8 mouse cellular contexts compared by ENCODE assay signal in the genomic region with DNA sequence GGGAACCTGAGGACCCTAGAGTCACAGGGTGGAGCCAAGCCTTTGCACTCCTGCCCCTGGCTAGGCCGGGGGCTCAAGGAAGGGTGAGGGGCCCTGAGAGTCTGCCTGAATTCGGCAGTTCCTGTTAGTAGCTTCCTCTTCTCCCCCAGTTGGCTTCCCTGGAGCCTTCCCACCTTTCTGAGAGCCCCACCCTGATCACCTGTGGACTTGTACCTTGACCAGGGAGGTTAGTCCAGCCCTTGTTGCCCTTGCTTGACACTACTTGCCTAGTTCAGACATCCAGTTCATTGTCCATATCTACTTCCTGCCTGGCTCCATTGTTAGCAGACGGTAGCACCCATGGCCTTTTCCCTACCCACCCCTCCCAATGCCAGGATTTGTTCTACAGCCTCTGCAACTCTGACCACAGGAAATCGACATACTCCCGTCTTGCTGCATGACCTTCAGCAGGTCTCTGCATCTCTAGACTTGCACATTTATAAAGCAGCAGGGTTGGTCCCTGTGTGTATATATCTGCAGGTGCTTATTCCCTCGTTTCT. TPM values are rescaled to one million over a fixed set of nuclear protein-coding genes. Genes with fewer than 3 reads are reported as not detected.
DNase-seq lines count a peak whose midpoint lies in the region; ATAC-seq lines count a peak whose summit lies in the region.

No protein-coding gene starts in this region.

- no peaks in the 10 kb centered on the region for H3K9me3 ChIP-seq in heart, embryonic 12.5 days (replicated peaks)
- no peaks in the 10 kb centered on the region for H3K9me3 ChIP-seq in forebrain, embryonic 14.5 days (replicated peaks; ENCODE audit: control insufficient read depth, low read length)
- H3K9me3 ChIP-seq in liver, embryonic 13.5 days (replicated peaks), result no peaks in the 10 kb centered on the region

- ATAC-seq in heart, embryonic 12.5 days (ENCODE audit: insufficient number of reproducible peaks, low FRiP score), result no peak
- ATAC-seq in forebrain, embryonic 14.5 days, result no peak
- ATAC-seq in liver, embryonic 13.5 days (ENCODE audit: low read depth), result no peak
- ATAC-seq in erythroblast, adult 5-6 weeks (replicated peaks; ENCODE audit: low FRiP score, poor library complexity, severe bottlenecking), result no peak

- peaks cover 43% of the 10 kb centered on the region for H3K36me3 ChIP-seq in heart, embryonic 12.5 days
- peaks cover 45% of the 10 kb centered on the region for H3K36me3 ChIP-seq in forebrain, embryonic 14.5 days (ENCODE audit: control insufficient read depth, insufficient read depth, low read length)
- peaks cover 36% of the 10 kb centered on the region for H3K36me3 ChIP-seq in liver, embryonic 13.5 days

- peak overlapping the region; percentile 96 for H3K27ac ChIP-seq in heart, embryonic 12.5 days (ENCODE audit: poor library complexity, severe bottlenecking)
- peak overlapping the region; percentile 39; the same call in 1 of the 2 replicates for H3K27ac ChIP-seq in forebrain, embryonic 14.5 days (ENCODE audit: low read depth, low read length)
- H3K27ac ChIP-seq in liver, embryonic 13.5 days, result no peak overlapping the region

- 0 out of 2 replicates have a peak overlapping the region, but pooled peaks have one; percentile 94 for H3K9ac ChIP-seq in heart, embryonic 12.5 days
- H3K9ac ChIP-seq in forebrain, embryonic 14.5 days (ENCODE audit: low read length), result no peak overlapping the region
- no peak overlapping the region for H3K9ac ChIP-seq in liver, embryonic 13.5 days

- DNase-seq in heart, adult 8-10 months (ENCODE audit: low spot score), result no peak
- peak; percentile 36 for DNase-seq in 416B (ENCODE audit: low read depth)
- DNase-seq in forebrain, embryonic 14.5 days (ENCODE audit: low spot score), result no peak
- DNase-seq in liver, embryonic 13.5 days, result no peak
- no peak for DNase-seq in urinary bladder, postnatal 14 days (ENCODE audit: low spot score)
- no peak for DNase-seq in left cerebral cortex, adult 8-10 months (ENCODE audit: low spot score in 2 of 2)

- H3K4me2 ChIP-seq in heart, embryonic 12.5 days, result peak overlapping the region; percentile 95
- H3K4me2 ChIP-seq in forebrain, embryonic 14.5 days (ENCODE audit: low read length), result peak overlapping the region; percentile 90
- peak overlapping the region; percentile 99; the same call in 1 of the 2 replicates for H3K4me2 ChIP-seq in liver, embryonic 13.5 days

- 63% methylated on average over 6 of the region's 6 CpGs for WGBS in heart, embryonic 12.5 days
- WGBS in forebrain, embryonic 14.5 days, result 77% methylated on average over 6 of the region's 6 CpGs
- WGBS in liver, embryonic 13.5 days (ENCODE audit: insufficient replicate concordance), result 33% methylated on average over 6 of the region's 6 CpGs

- peak overlapping the region; percentile 87 for H3K4me3 ChIP-seq in heart, embryonic 12.5 days
- H3K4me3 ChIP-seq in forebrain, embryonic 14.5 days (ENCODE audit: low read depth, low read length), result no peak overlapping the region
- H3K4me3 ChIP-seq in liver, embryonic 13.5 days (replicated peaks), result no peak overlapping the region

- H3K27me3 ChIP-seq in heart, embryonic 12.5 days (replicated peaks), result no peaks in the 10 kb centered on the region
- H3K27me3 ChIP-seq in forebrain, embryonic 14.5 days (replicated peaks; ENCODE audit: control insufficient read depth, insufficient read depth, low read length), result no peaks in the 10 kb centered on the region
- H3K27me3 ChIP-seq in liver, embryonic 13.5 days, result no peaks in the 10 kb centered on the region

- H3K4me1 ChIP-seq in heart, embryonic 12.5 days (replicated peaks), result peaks cover 37% of the 10 kb centered on the region
- peaks cover 14% of the 10 kb centered on the region for H3K4me1 ChIP-seq in forebrain, embryonic 14.5 days (ENCODE audit: control insufficient read depth, insufficient read depth, low read length)
- peaks cover 66% of the 10 kb centered on the region for H3K4me1 ChIP-seq in liver, embryonic 13.5 days (replicated peaks)

RNA-seq across cellular contexts. Expression of a gene that starts 2.2 kb away (rescaled TPM):
- polyA plus RNA-seq in heart, embryonic 12.5 days (2016; fragmentation: Nextera tagmentation; extraction: Ambion mirVana), result 57.8 and 58.7 TPM in 2 replicates
- 10 to 100 TPM; 46.5 to 52.3 (median 50.4) TPM for total RNA-seq in heart, adult 8-10 months (2022)
- polyA plus RNA-seq in forebrain, embryonic 14.5 days (2014; fragmentation: Nextera tagmentation; extraction: Ambion mirVana), result 90.8 and 99.7 TPM in 2 replicates
- 19.0 and 19.3 TPM in 2 replicates for polyA plus RNA-seq in liver, embryonic 13.5 days (2015; fragmentation: Nextera tagmentation; extraction: Ambion mirVana)
- total RNA-seq in erythroblast, adult 5-6 weeks (2015; ENCODE audit: low replicate concordance), result 46.1 and 51.8 TPM in 2 replicates
- 10.9 and 19.4 TPM in 2 replicates for total RNA-seq in erythroblast, adult 5-6 weeks (2017; ENCODE audit: low replicate concordance)
- total RNA-seq in left cerebral cortex, adult 8-10 months (2022), result 100 to 1,000 TPM; 183 to 207 (median 190) TPM

RNA-seq across cellular contexts. Expression of a gene that starts 4.5 kb away (rescaled TPM):
- 0.87 and 1.8 TPM in 2 replicates for polyA plus RNA-seq in heart, embryonic 12.5 days (2016; fragmentation: Nextera tagmentation; extraction: Ambion mirVana)
- 1 to 10 TPM; 1.3 to 2.2 (median 1.8) TPM for total RNA-seq in heart, adult 8-10 months (2022)
- polyA plus RNA-seq in forebrain, embryonic 14.5 days (2014; fragmentation: Nextera tagmentation; extraction: Ambion mirVana), result 1.2 and 1.3 TPM in 2 replicates
- 0.37 and 0.64 TPM in 2 replicates for polyA plus RNA-seq in liver, embryonic 13.5 days (2015; fragmentation: Nextera tagmentation; extraction: Ambion mirVana)
- 5.6 TPM in 1 of 2 replicates, not detected in the other for total RNA-seq in erythroblast, adult 5-6 weeks (2015; ENCODE audit: low replicate concordance)
- total RNA-seq in erythroblast, adult 5-6 weeks (2017; ENCODE audit: low replicate concordance), result 5.4 and 7.2 TPM in 2 replicates
- 1 to 10 TPM; 1.4 to 3.3 (median 2.3) TPM for total RNA-seq in left cerebral cortex, adult 8-10 months (2022)

RNA-seq across cellular contexts. Expression of a gene that starts 15.2 kb away (rescaled TPM):
- polyA plus RNA-seq in heart, embryonic 12.5 days (2016; fragmentation: Nextera tagmentation; extraction: Ambion mirVana), result 74.8 and 78.7 TPM in 2 replicates
- 10 to 100 TPM; 46.6 to 99.6 (median 72.6) TPM for total RNA-seq in heart, adult 8-10 months (2022)
- polyA plus RNA-seq in forebrain, embryonic 14.5 days (2014; fragmentation: Nextera tagmentation; extraction: Ambion mirVana), result 206 and 230 TPM in 2 replicates
- polyA plus RNA-seq in liver, embryonic 13.5 days (2015; fragmentation: Nextera tagmentation; extraction: Ambion mirVana), result 68.4 and 77.3 TPM in 2 replicates
- total RNA-seq in erythroblast, adult 5-6 weeks (2015; ENCODE audit: low replicate concordance), result 752 and 763 TPM in 2 replicates
- total RNA-seq in erythroblast, adult 5-6 weeks (2017; ENCODE audit: low replicate concordance), result 364 and 550 TPM in 2 replicates
- total RNA-seq in left cerebral cortex, adult 8-10 months (2022), result 100 to 1,000 TPM; 256 to 289 (median 278) TPM

RNA-seq across cellular contexts. Expression of a gene that starts 19.7 kb away (rescaled TPM):
- 0.27 and 0.33 TPM in 2 replicates for polyA plus RNA-seq in heart, embryonic 12.5 days (2016; fragmentation: Nextera tagmentation; extraction: Ambion mirVana)
- total RNA-seq in heart, adult 8-10 months (2022), result under 1 TPM; 0.40 to 0.49 (median 0.42) TPM
- polyA plus RNA-seq in forebrain, embryonic 14.5 days (2014; fragmentation: Nextera tagmentation; extraction: Ambion mirVana), result 0.42 and 0.47 TPM in 2 replicates
- polyA plus RNA-seq in liver, embryonic 13.5 days (2015; fragmentation: Nextera tagmentation; extraction: Ambion mirVana), result 0.35 and 0.45 TPM in 2 replicates
- 28.8 and 31.9 TPM in 2 replicates for total RNA-seq in erythroblast, adult 5-6 weeks (2015; ENCODE audit: low replicate concordance)
- total RNA-seq in erythroblast, adult 5-6 weeks (2017; ENCODE audit: low replicate concordance), result 12.3 and 23.2 TPM in 2 replicates
- under 1 TPM; 0.63 to 1.00 (median 0.84) TPM for total RNA-seq in left cerebral cortex, adult 8-10 months (2022)

RNA-seq across cellular contexts. Expression of a gene that starts 30.7 kb away (rescaled TPM):
- 181 and 192 TPM in 2 replicates for polyA plus RNA-seq in heart, embryonic 12.5 days (2016; fragmentation: Nextera tagmentation; extraction: Ambion mirVana)
- total RNA-seq in heart, adult 8-10 months (2022), result 10 to 100 TPM; 32.7 to 36.8 (median 34.5) TPM
- polyA plus RNA-seq in forebrain, embryonic 14.5 days (2014; fragmentation: Nextera tagmentation; extraction: Ambion mirVana), result 231 and 256 TPM in 2 replicates
- polyA plus RNA-seq in liver, embryonic 13.5 days (2015; fragmentation: Nextera tagmentation; extraction: Ambion mirVana), result 133 and 141 TPM in 2 replicates
- total RNA-seq in erythroblast, adult 5-6 weeks (2015; ENCODE audit: low replicate concordance), result 46.7 and 84.9 TPM in 2 replicates
- total RNA-seq in erythroblast, adult 5-6 weeks (2017; ENCODE audit: low replicate concordance), result 43.5 and 62.7 TPM in 2 replicates
- total RNA-seq in left cerebral cortex, adult 8-10 months (2022), result 10 to 100 TPM; 48.2 to 56.0 (median 51.2) TPM
